Mouse (Mus musculus) frontal cortex, postnatal 25 days (tissue): ENCODE measurements around the gene Dgkh.

Experiments
- DNase-seq, 2 experiments: peaks; one replicate each; pipeline ENCODE4 v3.0.0; 2022; ENCODE audit warnings: low spot score in 2 of 2

Gene Dgkh

DNA sequence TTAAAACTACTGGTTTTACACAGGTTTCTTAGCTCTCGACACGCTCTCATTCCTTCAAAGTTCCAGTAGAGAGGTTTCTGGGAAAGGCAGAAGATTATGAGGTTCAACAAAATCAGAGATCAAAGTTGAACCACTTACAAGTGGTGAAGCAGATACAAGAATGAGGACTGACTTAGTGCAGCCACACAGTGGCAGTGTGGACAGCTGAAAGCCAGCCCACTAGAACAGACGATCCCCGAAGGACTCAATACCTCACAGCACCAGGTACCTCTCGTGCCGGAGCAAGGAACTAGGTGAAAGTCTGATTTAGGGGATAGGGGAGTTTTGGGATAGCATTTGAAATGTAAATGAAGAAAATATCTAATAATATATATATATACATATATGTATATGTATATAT, 56.1 kb downstream of the Dgkh start:
- no peak for DNase-seq

DNA sequence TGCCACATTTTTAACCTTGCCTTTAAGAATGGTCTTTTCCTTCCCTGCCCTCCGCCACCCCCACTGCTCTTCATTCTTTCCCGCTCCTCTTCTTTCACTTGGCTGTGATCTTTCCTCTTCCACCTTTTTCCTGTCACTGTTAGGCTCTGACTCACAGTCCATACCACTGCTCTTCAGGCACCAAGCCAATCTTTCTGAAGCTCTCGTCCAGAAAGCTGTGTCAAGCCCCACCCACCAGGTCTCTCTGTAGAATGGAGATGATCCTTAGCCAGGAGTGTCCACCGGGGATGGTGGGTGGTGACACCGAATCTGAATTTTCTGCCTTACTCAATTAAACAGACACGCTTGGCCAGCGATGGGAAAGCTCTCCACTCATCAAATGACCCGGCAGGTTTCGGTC, 58.0 kb downstream of the Dgkh start:
- no peak for DNase-seq

DNA sequence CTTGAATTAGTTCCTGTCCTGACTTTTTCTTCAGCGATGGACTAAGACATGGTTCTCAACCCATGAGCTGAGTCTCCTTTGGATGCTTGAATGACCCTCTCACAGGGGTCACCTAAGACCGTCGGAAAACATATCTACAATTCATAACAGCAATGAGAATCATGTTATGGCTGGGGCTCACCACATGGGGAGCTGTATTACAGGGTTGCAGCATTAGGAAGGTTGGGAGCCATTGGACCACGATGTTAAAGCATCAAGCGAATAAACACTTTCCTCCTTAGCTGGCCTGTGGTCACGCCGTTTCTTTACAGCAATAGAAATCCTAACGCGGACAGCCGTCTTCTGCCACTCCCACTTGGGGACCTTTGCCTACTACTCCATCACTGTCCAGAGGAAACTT, 62.6 kb downstream of the Dgkh start:
- no peak for DNase-seq

DNA sequence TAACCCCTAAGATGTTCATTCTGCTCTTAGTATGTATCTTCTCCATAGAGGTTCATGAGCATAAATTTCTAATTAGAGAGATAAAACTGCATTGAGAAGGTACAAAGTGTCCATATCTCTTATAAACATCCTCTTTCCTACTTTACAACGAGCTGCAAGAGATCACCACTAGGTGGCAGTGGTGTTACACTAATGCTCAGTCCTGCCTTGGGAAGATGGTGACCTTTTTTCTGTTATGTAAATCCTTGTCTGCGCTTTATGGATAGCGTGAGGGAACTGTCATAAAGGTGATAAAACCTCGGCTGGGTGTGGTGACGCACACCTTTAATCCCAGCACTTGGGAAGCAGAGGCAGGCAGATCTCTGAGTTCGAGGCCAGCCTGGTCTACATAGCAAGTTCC, 64.3 kb downstream of the Dgkh start:
- DNase-seq = peak; percentile 56 to 75

DNA sequence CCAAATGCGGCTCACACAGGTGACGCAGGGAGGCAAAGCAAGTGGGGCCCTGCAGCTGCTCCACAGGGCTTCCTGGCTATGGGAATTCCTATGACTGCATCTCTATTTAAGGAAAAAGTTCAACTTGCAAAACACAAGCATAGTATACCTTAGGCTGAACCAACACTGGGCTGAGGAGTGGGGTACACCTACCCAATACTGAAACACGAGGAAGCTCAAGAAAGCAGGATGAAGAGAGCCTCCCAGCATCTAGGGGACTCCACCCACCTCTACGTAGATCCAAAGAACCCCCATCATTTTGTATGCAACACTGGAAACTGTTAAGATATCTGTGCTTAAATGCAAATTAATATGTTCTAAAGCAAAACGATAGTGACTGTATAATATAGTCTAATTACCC, 64.8 kb downstream of the Dgkh start:
- DNase-seq = no peak

DNA sequence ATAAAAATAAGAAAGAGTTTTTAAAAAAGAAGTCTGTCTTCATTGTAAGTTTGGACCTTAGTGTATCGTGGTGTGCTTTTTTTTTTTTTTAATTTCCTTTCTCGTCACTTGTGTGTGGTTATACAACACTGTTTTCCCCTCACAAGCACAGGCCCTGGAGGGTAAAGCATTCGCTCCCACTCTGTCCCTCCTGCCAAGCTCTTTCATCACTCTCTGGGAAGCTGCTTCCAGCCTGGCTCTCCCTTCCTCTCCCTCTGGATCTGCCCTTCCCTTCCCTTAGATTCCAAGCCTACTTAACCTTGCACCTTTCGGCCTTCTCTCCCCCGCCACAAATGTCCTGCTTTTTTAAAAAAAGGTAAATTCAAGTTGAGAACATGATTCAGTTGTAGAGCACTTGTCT, 69.9 kb downstream of the Dgkh start:
- no peak for DNase-seq

DNA sequence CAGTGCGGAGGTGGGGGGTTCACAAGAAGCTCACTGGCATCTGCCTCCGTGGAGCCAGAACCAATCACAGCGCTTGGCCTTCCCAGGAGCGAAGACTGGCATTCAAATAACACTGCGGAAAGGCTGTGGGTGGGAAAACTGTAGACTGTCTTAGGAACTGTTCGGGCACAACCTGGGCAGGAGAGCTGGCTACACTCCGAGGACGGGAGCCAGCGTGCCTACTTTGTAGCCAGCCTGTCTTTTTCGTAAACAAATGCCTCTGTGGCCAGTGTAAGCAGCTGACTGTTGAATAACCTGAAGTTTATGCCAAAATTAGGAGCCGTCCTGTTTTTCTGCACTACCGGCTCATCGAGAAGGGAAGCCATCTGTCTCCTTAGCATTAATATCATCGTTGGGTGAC, 71.1 kb downstream of the Dgkh start:
- DNase-seq = no peak

DNA sequence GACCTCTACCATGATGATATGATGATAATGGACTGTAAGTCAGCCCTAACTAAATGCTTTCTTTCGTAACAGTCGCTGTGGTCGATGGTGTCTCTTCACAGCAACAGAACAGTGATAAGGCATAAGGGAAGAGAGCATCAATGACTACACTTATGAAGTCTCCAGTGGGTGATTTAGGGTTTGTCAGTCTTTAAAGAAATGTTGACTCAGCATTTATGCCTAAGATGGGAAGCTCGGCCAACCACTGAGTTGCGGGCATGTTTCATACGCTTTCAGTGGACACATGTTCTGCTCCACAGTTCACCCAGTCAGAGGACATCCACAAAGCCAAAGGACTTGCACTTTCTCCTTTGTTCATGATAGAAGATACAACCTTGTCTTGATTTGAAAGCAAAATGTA, 73.9 kb downstream of the Dgkh start:
- DNase-seq = no peak

DNA sequence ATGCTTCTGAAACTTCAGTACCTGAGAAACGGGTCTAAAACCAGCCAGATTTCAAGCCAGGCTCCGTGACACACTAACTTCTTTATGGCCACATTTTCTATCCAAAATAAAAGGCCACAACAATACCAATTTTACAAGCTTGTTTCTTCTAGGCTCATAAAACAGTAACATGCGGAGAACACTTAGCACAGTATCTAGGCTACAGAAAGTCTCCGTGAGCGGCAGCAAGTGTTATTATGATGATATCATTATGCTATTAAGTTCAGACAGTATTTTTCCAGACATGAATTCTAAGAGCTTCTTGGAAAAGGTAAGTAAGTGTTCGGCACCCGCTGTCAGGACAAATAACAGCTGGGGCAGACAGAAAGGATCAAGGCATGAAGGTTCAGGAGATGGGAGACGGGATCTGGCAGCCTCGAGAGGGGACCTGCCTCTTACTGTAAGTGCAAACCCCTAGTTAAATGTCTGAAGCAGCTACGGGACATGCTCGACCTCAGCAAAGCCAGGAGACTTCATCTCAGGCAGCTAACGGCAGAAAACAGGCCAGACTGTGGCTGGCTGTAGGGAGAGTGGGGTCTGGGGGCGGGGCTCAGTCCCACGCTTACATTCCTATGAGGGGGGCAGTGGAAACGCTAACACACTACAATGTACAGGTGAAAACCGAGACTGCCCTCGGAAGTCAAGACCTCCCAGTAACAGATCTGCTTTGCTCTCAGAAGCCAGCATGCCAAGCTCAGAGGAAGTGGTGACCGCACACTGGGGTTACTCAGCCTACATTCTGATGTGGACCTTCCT, 75.5 kb downstream of the Dgkh start:
- DNase-seq = no peak

DNA sequence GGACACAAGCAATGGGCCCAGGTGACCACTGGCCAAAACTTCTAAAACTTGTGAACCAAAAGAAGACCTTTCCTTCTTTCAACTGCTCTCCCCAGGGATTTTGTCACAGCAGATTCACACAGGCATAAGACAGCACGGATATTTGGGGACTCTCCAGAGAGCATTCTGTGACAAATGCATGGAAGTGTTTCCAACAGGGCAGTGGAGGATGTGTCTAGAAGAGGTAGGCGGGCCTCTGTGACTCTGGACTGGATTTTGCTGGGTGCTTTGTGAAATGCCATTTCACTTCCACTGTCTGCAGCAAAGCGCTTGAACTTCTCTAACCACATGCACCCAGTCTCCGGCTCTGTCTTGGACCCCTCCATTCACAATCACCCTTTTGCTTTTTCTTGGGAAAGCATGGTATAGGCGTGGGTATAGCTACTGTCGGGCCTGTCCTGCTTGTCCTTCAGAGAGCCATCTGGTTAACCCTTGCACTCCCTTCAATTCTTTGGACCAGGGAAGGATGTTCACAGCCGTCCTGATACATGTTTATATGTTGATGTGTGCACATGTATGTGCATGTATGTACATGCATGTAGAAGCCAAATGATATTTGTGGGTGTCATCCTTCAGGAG, 77.5 kb downstream of the Dgkh start:
- no peak for DNase-seq

DNA sequence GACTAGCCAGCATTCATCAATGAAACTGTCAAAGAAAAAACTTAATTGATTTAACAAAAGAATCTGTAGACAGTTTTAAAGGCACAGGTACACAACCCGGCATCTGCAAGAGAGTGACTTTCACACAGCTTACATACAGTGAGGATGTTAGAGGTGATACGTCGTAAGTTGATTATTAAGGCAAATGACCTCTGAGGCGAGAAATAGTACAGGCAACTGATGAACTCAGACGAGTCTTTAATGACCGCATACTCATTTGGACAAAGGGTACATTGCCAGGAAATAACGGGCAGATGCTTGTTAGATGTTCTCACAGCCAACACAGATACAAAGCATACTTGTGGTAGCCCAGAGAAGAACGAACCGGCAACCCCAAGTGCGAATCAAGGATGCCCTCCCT, 78.4 kb downstream of the Dgkh start:
- no peak for DNase-seq

DNA sequence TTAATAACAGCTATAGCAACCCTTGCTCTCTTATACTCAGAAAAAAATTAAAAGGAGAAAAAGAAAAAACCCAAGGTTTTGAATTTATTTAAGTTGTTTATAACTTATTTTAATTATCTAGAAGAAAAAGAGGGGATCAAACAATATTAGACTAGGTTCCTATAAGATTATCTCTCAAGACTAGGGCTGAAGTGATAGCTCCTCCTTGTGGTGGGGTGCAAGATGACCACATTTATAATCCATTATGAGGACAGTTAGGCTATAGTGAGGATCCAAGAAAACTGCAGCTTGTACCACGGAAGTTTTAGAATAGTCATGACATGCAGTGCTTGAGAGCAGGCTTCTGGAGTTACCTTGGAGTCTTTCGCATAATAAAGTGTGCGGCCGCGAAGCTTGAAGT, 79.2 kb downstream of the Dgkh start:
- DNase-seq = no peak

DNA sequence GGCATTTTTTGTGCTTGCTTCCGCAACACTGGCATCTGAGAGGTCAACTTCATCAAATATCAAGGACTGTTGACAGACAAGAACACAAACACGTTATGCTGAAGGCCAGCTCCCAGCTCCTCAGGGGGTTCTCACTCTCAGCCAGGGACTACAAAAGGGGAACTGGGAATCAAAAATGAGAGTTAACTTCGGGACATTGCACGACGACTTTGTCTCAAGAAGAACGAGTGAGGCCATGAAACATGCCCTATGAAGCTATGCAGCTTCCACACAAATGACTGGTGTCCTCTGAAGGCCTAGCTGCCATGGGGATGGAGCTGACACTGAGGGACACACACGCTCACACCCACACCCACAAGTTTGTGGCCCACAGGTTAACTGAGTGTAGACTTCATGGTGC, 80.9 kb downstream of the Dgkh start:
- DNase-seq = no peak

DNA sequence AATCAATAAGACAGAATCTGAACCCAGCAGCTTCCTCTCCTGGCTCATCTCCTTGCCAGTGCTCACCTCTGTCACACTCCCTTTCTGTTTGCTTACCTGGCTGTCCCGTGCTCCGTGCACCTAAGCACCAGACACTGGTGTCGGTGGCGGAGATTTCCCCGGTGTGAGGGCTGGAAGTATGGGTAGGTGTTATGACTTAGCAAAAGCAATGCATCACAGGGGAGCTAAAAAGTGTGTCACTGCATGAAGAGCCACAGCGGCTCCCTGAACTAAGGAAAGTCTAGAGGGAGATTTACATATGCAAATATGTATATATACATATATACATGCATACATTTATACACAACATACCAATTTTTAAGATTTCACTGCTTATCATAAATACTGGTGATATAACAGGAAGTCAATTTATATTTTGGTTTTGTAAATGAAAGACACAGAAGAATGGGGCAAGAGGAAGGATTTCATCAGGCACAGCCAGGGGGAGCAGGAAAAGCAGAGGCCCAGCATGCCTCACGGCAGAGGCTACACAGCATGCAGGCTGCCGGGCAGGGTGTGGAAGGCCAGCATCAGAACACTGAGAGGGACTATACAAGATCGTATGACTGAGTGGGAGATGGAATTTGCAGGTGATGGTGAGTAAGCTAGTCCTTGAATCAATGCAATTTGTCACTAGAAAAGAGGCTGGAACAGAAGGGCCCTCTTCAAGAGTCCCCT, 82.0 kb downstream of the Dgkh start:
- no peak for DNase-seq

DNA sequence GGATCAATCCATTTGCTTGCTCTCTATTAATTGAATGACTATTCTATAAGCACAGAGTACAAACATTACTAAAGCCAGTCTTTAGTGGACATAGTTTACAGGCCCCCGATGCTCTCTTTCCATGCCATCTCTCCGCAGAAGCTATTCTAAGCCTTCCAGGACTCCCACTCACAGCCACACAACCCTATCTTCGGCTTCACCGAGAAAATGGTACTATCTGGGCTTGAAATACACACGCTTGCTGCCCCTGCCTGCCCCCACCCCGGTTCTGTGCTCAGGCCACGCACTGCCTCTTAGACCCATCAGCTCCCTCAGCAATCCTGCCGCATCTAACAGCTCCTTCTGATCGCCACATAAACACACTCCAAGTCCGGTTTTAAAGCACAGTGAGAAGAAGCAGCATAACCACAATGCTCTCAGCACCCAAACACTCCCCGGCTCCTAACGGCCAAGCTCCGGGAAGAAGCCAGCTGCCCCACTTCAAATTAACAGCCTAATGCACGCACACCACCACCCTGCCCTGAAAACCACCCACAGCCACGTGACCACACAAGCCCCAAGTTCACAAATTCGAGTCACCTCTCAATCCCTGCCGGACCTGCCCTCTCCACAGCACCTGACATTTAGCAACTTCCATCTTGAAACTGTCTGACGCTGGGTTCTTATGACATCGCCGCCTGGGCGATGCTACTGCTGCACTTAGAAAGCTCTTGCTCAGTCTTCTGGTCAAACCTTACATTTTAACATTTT, 82.9 kb downstream of the Dgkh start:
- no peak for DNase-seq

DNA sequence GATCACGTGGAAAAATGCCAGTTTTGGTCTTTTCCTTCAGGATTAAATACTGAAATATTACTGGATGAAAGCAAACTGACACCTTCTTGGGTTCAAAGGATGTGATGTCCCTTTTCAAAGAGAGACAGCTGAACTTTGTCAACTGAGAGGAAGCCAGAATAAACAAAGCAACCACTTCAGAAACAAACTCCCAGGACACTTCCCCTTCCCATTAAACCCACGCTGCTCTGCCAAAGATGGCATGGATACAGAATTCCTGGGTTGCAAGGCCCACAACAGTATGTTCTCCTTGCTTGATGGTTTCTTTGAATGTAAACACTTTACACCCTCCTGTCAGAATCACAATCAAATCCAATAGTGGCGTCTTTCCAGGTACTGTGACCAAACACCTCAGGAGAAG, 87.0 kb downstream of the Dgkh start:
- no peak for DNase-seq

DNA sequence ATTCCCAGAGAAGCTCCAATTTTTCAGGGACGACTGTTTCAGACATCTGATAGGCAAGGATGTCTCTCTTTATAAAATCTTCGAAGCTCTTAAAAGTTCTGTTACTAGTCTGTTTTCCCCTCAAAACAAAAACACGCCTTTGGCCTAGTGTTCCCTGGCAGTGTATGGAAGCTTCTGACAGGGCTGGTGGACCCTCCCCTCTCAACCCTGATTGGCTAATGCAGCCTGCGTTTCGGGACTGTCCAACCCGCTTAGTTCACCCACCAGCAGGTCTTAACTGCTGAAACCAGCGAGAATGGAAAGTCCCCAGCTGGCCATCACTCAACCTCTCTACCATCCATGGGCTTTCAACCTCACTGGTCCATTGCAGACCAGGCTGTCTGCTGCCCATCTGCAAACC, 91.3 kb downstream of the Dgkh start:
- no peak for DNase-seq

DNA sequence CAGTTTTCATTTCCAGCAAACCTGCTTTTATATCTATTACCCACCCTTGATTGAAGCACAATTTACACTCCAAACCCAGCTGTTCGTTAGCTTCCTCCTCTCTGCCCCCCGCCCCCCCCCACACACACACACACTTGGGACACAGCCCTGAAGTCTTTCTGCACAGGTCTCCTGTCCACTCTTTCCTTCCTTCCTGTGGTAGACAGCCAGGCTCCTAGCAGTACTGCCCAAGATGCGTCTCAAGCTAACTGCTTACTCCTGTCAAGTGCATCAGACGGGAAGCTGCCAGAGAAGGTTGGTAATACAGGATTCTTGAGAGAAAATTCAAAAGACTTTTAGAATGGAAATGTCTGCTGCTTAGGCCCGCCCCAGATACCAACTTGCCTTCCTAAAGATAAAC, 92.9 kb downstream of the Dgkh start:
- DNase-seq = no peak

DNA sequence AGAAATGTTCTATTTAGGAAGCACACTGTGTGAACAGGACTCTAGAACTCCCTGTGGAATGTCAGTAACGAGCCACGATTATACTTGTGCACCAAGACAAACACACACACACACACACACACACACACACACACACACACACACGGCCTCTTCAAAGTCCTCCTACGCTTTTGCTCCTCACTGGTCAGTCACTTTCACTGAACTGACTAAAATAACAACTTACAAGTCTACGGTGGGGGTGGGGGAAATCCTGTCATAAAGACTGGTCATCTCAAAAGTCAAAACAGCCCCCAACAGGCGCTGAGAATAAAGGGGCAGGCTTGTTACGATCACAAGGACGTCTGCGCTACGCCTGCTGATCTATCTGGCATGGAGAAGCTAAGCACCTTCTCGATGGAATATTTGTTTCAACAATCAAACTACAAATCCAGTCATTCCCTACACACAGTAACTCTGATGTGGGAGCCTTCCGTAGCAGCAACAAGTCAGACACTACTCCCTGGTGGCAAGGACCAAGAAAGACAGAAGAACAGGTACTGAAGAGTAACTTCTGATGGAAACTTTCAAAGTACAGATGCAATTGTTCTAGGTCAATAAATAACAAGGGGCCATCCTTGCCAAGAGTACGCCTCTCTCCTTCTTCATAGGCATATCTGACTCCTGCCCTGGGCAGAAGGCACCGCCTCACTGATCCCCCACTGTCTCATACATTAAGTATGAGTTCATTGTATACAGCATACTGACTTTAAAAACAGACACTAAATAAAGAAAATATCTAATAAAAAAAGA, 96.8 kb downstream of the Dgkh start:
- no peak for DNase-seq

DNA sequence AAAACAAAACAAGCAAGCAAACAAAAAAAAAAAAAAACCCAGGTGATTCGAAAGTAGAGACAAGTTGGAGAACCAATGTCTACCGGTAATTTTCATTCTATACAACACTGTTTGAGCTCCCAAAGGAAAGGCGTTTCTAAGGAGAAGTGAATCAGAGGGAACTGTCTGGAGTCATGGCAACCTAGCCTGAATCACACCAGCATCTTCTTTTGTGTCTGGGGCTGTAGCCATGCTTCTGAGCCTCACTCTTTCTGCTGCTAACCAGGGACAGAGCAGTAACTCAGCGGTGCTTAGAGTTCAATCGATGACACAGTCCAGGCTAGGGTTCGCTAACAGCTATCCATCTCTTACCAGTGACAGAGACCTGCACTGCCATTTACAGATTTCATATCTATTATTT, 99.8 kb downstream of the Dgkh start:
- DNase-seq = no peak
